Mouse (Mus musculus) liver, postnatal 0 days (tissue): ENCODE measurements around the gene Nipal4. TPM values are rescaled to one million over a fixed set of nuclear protein-coding genes. Genes with fewer than 3 reads are reported as not detected.
"Not testable (repeated sequence)": the region's sequence is repeated elsewhere in the genome, so short reads cannot be mapped to it uniquely, and the experiment has no call there.

ENCODE experiments used
- ATAC-seq: fragments of 200-750 bp; cut with Nextera tagmentation; 2 replicates; pipeline ENCODE4 v1.8.0; 2017; ENCODE audit warnings: mild to moderate bottlenecking, moderate library complexity
- DNase-seq: peaks from one replicate; pipeline ENCODE4 v3.0.0-alpha.2; 2016
- H3K27ac ChIP-seq: fragments of 300-500 bp; sonication (generic); 2 replicates; pipeline ENCODE4 v1.5.1; 2014; ENCODE audit warnings: antibody characterized with exemption, moderate library complexity, mild to moderate bottlenecking, low read depth
- H3K27me3 ChIP-seq: fragments of 300-500 bp; sonication (generic); 2 replicates; pipeline ENCODE4 v1.6.1; 2014; ENCODE audit warnings: low read length, control low read depth, mixed read lengths; ENCODE audit not compliant: insufficient read depth
- H3K36me3 ChIP-seq: fragments of 300-500 bp; sonication (generic); replicated peaks from 2 replicates; pipeline ENCODE4 v1.6.1; 2014; ENCODE audit warnings: mild to moderate bottlenecking, control low read depth, low read length, moderate library complexity, mixed read lengths; ENCODE audit not compliant: insufficient read depth
- H3K4me1 ChIP-seq: fragments of 300-500 bp; sonication (generic); 2 replicates; pipeline ENCODE4 v1.6.1; 2014; ENCODE audit warnings: antibody characterized with exemption, mild to moderate bottlenecking, control low read depth; ENCODE audit not compliant: insufficient read depth
- H3K4me2 ChIP-seq: fragments of 300-500 bp; sonication (generic); 2 replicates; pipeline ENCODE4 v1.6.1; 2014; ENCODE audit warnings: low read depth, mild to moderate bottlenecking, low read length, moderate library complexity, mixed read lengths
- H3K4me3 ChIP-seq: fragments of 300-500 bp; sonication (generic); 2 replicates; pipeline ENCODE4 v1.5.1; 2014; ENCODE audit warnings: low read depth, low read length
- H3K9ac ChIP-seq: fragments of 300-500 bp; sonication (generic); replicated peaks from 2 replicates; pipeline ENCODE4 v1.6.1; 2014; ENCODE audit warnings: mild to moderate bottlenecking, moderate library complexity
- H3K9me3 ChIP-seq: fragments of 300-500 bp; sonication (generic); 2 replicates; pipeline ENCODE4 v1.6.1; 2016; ENCODE audit warnings: mild to moderate bottlenecking, control low read depth, low read length, mixed read lengths
- CTCF ChIP-seq: sonication (generic); IDR thresholded peaks from 2 replicates; pipeline ENCODE4 v1.5.1; 2016; ENCODE audit warnings: antibody characterized with exemption, low read depth
- EP300 ChIP-seq: IDR thresholded peaks from 2 replicates; pipeline ENCODE4 v1.6.1; 2016; ENCODE audit warnings: antibody characterized with exemption, low read depth, mild to moderate bottlenecking
- WGBS: fragments of 180-500 bp; shearing (Covaris S2); extraction: QIAGEN DNeasy Blood & Tissue Kit; methylation state at CpG from one replicate; pipeline ENCODE4 v1.1.7; 2014; ENCODE audit not compliant: insufficient replicate concordance; 5-methylcytosine and 5-hydroxymethylcytosine counted together
- polyA plus RNA-seq: library from polyadenylated mRNA; unstranded; fragments of >200 nt; fragmentation: Nextera tagmentation; extraction: Ambion mirVana; gene quantifications from 2 replicates; pipeline ENCODE4 v1.2.1, GENCODE M21; 2015

Nipal4 gene
- polyA plus RNA-seq, 1 experiment from 2014 or later = not detected

DNA sequence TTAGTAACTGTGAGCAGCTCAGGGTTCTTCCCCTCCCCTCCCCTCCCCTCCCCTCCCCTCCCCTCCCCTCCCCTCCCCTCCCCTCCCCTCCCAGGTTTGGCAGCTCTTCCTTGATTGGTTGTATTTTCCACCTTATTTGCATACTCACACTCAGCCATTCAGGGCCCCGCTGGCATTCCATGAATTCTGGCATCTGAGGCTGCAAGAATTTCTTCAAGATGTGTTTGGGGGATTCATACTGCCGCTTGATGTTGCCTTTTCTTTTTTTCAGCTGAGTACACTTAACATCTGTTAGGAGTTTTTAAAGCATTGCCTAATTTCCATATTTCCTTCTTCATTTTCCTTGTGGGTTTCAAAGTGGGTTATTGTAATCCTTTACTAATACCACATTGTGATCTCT is 22.0 kb upstream of the Nipal4 start:
- Histone ChIP-seq H3K9ac (no peak overlapping the region), H3K27ac (no peak overlapping the region), H3K4me2 (no peak overlapping the region), H3K4me3 (no peak overlapping the region), H3K4me1 (no peaks in the 10 kb centered on the region), H3K36me3 (no peaks in the 10 kb centered on the region), H3K9me3 (no peaks in the 10 kb centered on the region), H3K27me3 (no peaks in the 10 kb centered on the region)
- TF ChIP-seq EP300 = no peak
- no peak for TF ChIP-seq CTCF
- DNase-seq = no peak
- ATAC-seq = no peak
- WGBS = 63% methylated on average over 2 of the region's 2 CpGs

DNA sequence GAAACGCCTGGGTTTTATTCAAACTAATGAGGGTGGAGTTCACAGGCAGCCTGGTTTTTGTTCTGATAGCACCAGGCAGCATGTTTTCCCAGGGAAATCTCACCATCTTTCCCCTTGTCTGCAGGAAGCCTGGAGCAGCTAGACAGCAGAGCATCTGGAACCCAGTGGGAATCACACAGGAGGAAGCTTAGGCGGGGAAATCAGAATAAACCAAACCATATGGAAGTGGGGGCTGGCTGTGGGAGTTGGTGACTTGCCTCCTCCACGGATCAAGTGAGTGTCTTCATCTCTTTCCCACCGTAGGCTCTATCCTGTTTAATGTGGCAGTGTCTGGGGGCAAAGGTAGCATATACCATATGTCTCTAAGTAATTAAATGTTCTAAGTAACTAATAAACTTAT is 19.2 kb upstream of the Nipal4 start:
- Histone ChIP-seq H3K4me3 (no peak overlapping the region), H3K4me1 (no peaks in the 10 kb centered on the region), H3K36me3 (no peaks in the 10 kb centered on the region), H3K27me3 (no peaks in the 10 kb centered on the region), H3K4me2 (no peak overlapping the region), H3K9me3 (no peaks in the 10 kb centered on the region), H3K27ac (no peak overlapping the region), H3K9ac (no peak overlapping the region)
- WGBS = 42% methylated on average over 4 of the region's 4 CpGs
- ATAC-seq = no peak
- TF ChIP-seq CTCF = no peak
- no peak for TF ChIP-seq EP300
- no peak for DNase-seq

GRCm38 (mm10) chr11:46184946-46185345 is 18.6 kb upstream of the Nipal4 start:
- TF ChIP-seq CTCF (no peak), EP300 (no peak)
- no peak overlapping the region for H3K27ac ChIP-seq
- 69% methylated on average over 3 of the region's 3 CpGs for whole genome bisulfite sequencing
- H3K4me1 ChIP-seq = no peaks in the 10 kb centered on the region
- no peaks in the 10 kb centered on the region for H3K27me3 ChIP-seq
- no peak for ATAC-seq
- no peak overlapping the region for H3K4me2 ChIP-seq
- H3K36me3 ChIP-seq = no peaks in the 10 kb centered on the region
- H3K4me3 ChIP-seq = no peak overlapping the region
- H3K9me3 ChIP-seq = no peaks in the 10 kb centered on the region
- H3K9ac ChIP-seq = no peak overlapping the region
- DNase-seq = no peak

- H3K4me3 ChIP-seq, H3K27me3 ChIP-seq, H3K27ac ChIP-seq, H3K4me2 ChIP-seq, DNase-seq, H3K9ac ChIP-seq, H3K4me1 ChIP-seq, H3K9me3 ChIP-seq, ATAC-seq, H3K36me3 ChIP-seq: not testable (repeated sequence)
- 83% methylated on average over 1 of the region's 1 CpGs for WGBS
Observed at GRCm38 (mm10) chr11:46182031-46182430, 15.7 kb upstream of the Nipal4 start.

DNA sequence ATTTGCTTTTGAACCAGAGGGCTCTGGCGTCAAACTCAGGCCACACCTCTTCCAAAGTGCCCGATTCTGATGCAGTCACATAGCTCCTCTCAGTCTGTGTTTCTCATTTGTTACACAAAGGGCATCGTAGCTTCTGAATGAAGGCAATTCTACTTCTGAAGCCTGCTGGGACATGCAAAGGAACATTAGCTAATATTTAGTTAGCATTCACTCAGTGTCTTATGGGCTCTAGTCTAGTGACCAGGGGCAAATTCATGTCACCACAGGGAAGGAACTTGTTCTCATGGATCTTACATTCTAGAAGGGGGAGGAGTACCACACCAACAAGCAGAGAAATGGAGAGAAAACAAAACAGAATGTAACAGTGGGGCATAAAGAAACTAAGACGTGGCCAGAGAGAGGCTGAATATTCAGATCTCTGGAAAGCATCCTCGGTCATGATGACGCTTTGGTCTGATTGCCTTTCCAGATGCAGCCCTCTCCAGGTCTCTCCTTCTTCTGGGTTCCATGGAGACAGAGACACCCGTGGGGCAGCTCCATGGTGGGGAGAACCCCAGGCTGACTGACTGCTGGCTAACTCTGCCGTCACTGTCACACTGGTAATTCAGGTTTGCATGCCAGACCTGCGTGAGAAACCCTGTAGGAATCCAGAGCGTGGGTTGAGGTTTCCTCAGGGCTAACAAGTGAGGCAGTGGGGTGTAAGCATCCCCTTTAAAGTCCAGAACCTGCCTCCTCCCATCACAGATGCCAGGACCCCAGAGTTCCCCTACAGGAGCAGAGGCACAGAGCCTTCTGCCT is 11.1 kb upstream of the Nipal4 start:
- TF ChIP-seq EP300 (no peak), CTCF (no peak)
- Histone ChIP-seq H3K4me1 (no peaks in the 10 kb centered on the region), H3K27me3 (no peaks in the 10 kb centered on the region), H3K36me3 (no peaks in the 10 kb centered on the region), H3K4me2 (no peak overlapping the region), H3K4me3 (no peak overlapping the region), H3K9me3 (no peaks in the 10 kb centered on the region), H3K9ac (no peak overlapping the region), H3K27ac (no peak overlapping the region)
- no peak for DNase-seq
- no peak for ATAC-seq
- 75% methylated on average over 10 of the region's 10 CpGs for WGBS

DNA sequence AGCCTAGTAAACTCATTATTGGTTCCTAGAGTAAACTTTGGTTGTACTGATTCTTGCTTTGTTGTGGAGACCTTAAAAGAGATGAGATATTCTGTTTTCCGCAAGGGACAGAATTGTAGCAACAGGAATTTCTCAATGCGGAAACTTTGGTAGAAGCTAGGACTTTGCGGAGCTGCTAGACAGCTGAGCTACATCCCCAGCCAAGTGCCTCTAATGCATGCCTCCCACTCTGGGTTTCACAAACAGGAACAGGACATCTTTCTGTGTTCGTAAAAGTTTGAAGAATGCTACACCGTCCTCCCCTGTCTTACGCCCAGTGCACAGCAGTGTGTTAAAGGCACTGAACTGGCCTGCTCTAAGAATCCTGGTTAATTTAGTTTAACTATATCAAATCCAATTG is 9.8 kb upstream of the Nipal4 start:
- Histone ChIP-seq H3K4me3 (no peak overlapping the region), H3K4me1 (no peaks in the 10 kb centered on the region), H3K36me3 (no peaks in the 10 kb centered on the region), H3K9me3 (no peaks in the 10 kb centered on the region), H3K27me3 (no peaks in the 10 kb centered on the region), H3K4me2 (no peak overlapping the region), H3K27ac (no peak overlapping the region), H3K9ac (no peak overlapping the region)
- no peak for DNase-seq
- ATAC-seq = no peak
- WGBS = 82% methylated on average over 6 of the region's 6 CpGs
- TF ChIP-seq EP300 = no peak
- no peak for TF ChIP-seq CTCF

DNA sequence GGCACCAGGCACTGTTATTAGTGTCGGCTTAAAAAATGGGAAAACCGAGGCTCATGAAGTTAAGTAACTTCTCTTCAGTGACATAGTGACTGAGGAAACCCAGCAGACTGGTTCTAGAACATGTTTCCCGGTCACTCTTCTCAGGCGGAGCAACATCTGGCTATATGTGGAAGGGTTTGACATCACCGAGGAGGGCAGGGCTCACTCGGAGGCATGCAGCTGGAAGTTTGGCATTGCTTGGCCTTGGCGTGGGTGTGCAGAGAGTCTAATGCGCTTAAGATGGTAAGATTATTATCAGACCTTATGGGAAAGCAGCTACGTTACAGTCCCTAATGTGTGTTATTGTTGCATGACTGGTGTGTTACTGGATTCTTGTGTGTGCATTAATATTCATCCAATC is 5.8 kb upstream of the Nipal4 start:
- ATAC-seq (no peak), DNase-seq (no peak)
- Histone ChIP-seq H3K27ac (no peak overlapping the region), H3K4me2 (no peak overlapping the region), H3K27me3 (peaks cover 6% of the 10 kb centered on the region), H3K36me3 (no peaks in the 10 kb centered on the region), H3K9me3 (no peaks in the 10 kb centered on the region), H3K4me1 (no peaks in the 10 kb centered on the region), H3K4me3 (no peak overlapping the region), H3K9ac (no peak overlapping the region)
- 84% methylated on average over 9 of the region's 9 CpGs for WGBS
- TF ChIP-seq CTCF = no peak
- TF ChIP-seq EP300 = no peak
